Mouse (Mus musculus): ENCODE results near the gene Tnfsf10. TPM values are rescaled to one million over a fixed set of nuclear protein-coding genes. Genes with fewer than 3 reads are reported as not detected.
"Not testable (repeated sequence)": the region's sequence is repeated elsewhere in the genome, so short reads cannot be mapped to it uniquely, and the experiment has no call there.

Tnfsf10 gene
- polyA plus RNA-seq (2012; rRNA removed) = 5.5 and 7.9 TPM in 2 replicates

- DNase-seq (ENCODE audit: low spot score) = no peak
Observed at GRCm38 (mm10) chr3:27316559-27317287, at the start of gene Tnfsf10. Tnfsf10 (plus strand) TSS chr3:27317028.

- DNase-seq (ENCODE audit: low spot score) = no peak
Observed at GRCm38 (mm10) chr3:27267327-27267726, 49.5 kb upstream of the Tnfsf10 start.

- DNase-seq (ENCODE audit: low spot score) = no peak
Observed at GRCm38 (mm10) chr3:27267887-27268286, 48.9 kb upstream of the Tnfsf10 start.

GRCm38 (mm10) chr3:27269151-27269550 is 47.7 kb upstream of the Tnfsf10 start:
- DNase-seq (ENCODE audit: low spot score) = no peak

- DNase-seq (ENCODE audit: low spot score) = no peak
Observed at GRCm38 (mm10) chr3:27270160-27270962, 46.5 kb upstream of the Tnfsf10 start.

GRCm38 (mm10) chr3:27272926-27273745 is 43.7 kb upstream of the Tnfsf10 start:
- DNase-seq (ENCODE audit: low spot score) = no peak

GRCm38 (mm10) chr3:27279286-27279925 is 37.4 kb upstream of the Tnfsf10 start:
- not testable (repeated sequence) for DNase-seq (ENCODE audit: low spot score)

GRCm38 (mm10) chr3:27280280-27280749 is 36.5 kb upstream of the Tnfsf10 start:
- DNase-seq (ENCODE audit: low spot score) = no peak

GRCm38 (mm10) chr3:27283071-27283713 is 33.6 kb upstream of the Tnfsf10 start:
- DNase-seq (ENCODE audit: low spot score) = no peak

GRCm38 (mm10) chr3:27283796-27284195 is 33.0 kb upstream of the Tnfsf10 start:
- DNase-seq (ENCODE audit: low spot score) = no peak

GRCm38 (mm10) chr3:27284227-27284626 is 32.6 kb upstream of the Tnfsf10 start:
- no peak for DNase-seq (ENCODE audit: low spot score)

- no peak for DNase-seq (ENCODE audit: low spot score)
Observed at GRCm38 (mm10) chr3:27285072-27285471, 31.8 kb upstream of the Tnfsf10 start.

GRCm38 (mm10) chr3:27288301-27288700 is 28.5 kb upstream of the Tnfsf10 start:
- DNase-seq (ENCODE audit: low spot score) = no peak

GRCm38 (mm10) chr3:27288909-27289308 is 27.9 kb upstream of the Tnfsf10 start:
- DNase-seq (ENCODE audit: low spot score) = no peak

GRCm38 (mm10) chr3:27290285-27290684 is 26.5 kb upstream of the Tnfsf10 start:
- DNase-seq (ENCODE audit: low spot score) = no peak

- DNase-seq (ENCODE audit: low spot score) = not testable (repeated sequence)
Observed at GRCm38 (mm10) chr3:27290945-27291344, 25.9 kb upstream of the Tnfsf10 start.

- DNase-seq (ENCODE audit: low spot score) = not testable (repeated sequence)
Observed at GRCm38 (mm10) chr3:27291411-27291810, 25.4 kb upstream of the Tnfsf10 start.

- no peak for DNase-seq (ENCODE audit: low spot score)
Observed at GRCm38 (mm10) chr3:27293645-27294385, 23.0 kb upstream of the Tnfsf10 start.

GRCm38 (mm10) chr3:27300451-27300850 is 16.4 kb upstream of the Tnfsf10 start:
- no peak for DNase-seq (ENCODE audit: low spot score)

GRCm38 (mm10) chr3:27302339-27303022 is 14.3 kb upstream of the Tnfsf10 start:
- no peak for DNase-seq (ENCODE audit: low spot score)

All from urinary bladder, adult 2 months (tissue).